Mouse (Mus musculus): ENCODE measurements around the gene Limk1. TPM values are rescaled to one million over a fixed set of nuclear protein-coding genes. Genes with fewer than 3 reads are reported as not detected.

Limk1 gene
- polyA plus RNA-seq, 1 experiment, result 5.4 TPM

Other genes with a start within 250 kb of the Limk1 start
- 52.5 and 57.9 TPM in 2 replicates for gene Gtf2ird1, start 231.9 kb downstream of the Limk1 start, polyA plus RNA-seq (2012; rRNA removed)
- 34.0 and 42.1 TPM in 2 replicates for gene Clip2, start 136.2 kb downstream of the Limk1 start, polyA plus RNA-seq (2012; rRNA removed)
- 1.4 and 2.9 TPM in 2 replicates for gene Syna, start 128.4 kb downstream of the Limk1 start, polyA plus RNA-seq (2012; rRNA removed)
- gene Rfc2, start 107.2 kb downstream of the Limk1 start, polyA plus RNA-seq (2012; rRNA removed), result 74.4 and 77.1 TPM in 2 replicates
- gene Lat2, start 73.6 kb downstream of the Limk1 start, polyA plus RNA-seq (2012; rRNA removed), result 12.9 TPM in 2 replicates
- 246 and 261 TPM in 2 replicates for gene Eif4h, start 49.1 kb downstream of the Limk1 start, polyA plus RNA-seq (2012; rRNA removed)
- gene Eln, start 58.7 kb upstream of the Limk1 start, polyA plus RNA-seq (2012; rRNA removed), result 25.6 and 28.5 TPM in 2 replicates
- not detected in 2 replicates for gene Tmem270, start 218.1 kb upstream of the Limk1 start, polyA plus RNA-seq (2012; rRNA removed)
- 0.27 and 0.77 TPM in 2 replicates for gene Cldn13, start 226.9 kb upstream of the Limk1 start, polyA plus RNA-seq (2012; rRNA removed)
- 13.6 and 15.3 TPM in 2 replicates for gene Mettl27, start 243.8 kb upstream of the Limk1 start, polyA plus RNA-seq (2012; rRNA removed)